Mouse (Mus musculus): Measurements from ENCODE around the gene H2al2a.
"Not testable (repeated sequence)": the region's sequence is repeated elsewhere in the genome, so short reads cannot be mapped to it uniquely, and the experiment has no call there.

The H2al2a gene

GRCm38 (mm10) chr2:18028140-18029021, 31.6 kb upstream of the H2al2a start:
- DNase-seq (ENCODE audit: low spot score), result peak; percentile 87

- peak; percentile 89 for DNase-seq (ENCODE audit: low spot score)
Measured at GRCm38 (mm10) chr2:18027448-18028139, 30.8 kb upstream of the H2al2a start.

- DNase-seq (ENCODE audit: low spot score), result peak; percentile 48
Measured at GRCm38 (mm10) chr2:18026116-18026947, 29.6 kb upstream of the H2al2a start.

DNA sequence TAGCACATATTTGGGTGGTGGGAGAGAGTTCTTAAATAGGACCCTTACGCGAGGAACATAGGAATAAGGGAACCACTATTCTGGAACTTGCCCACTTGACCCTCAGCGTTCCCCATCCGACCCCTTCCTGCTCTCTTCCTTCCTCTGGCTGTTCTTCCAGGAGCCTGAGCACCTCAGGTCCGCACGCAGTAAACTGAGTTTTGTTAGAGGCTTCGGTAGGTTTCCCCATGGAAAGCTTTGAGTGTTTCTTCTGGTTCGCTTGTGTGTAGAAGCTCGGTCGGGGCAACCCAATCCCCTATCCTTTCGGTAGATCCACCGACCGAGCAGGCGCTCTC, 29.0 kb upstream of the H2al2a start:
- DNase-seq (ENCODE audit: low spot score), result no peak

DNA sequence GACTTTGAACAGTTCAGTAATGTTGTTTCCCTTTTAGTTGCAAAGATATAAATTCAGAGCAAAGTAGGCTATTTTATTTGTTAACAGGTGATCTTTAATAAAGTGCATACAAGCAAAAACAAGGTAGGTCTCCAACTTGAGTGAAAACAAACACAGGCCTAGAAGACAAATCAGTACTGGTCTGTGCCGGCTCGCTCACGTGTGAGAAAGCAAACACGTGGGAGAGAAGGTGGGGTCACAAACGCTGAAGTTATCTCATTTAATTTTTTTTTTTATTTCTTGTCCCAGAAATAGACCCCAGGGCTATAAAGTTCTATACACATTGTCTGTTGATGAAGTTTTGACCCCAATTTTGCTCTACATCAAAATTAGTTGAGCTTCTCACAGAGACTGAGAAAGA, 28.4 kb upstream of the H2al2a start:
- no peak for DNase-seq (ENCODE audit: low spot score)

GRCm38 (mm10) chr2:18022886-18023285, 26.1 kb upstream of the H2al2a start:
- no peak for DNase-seq (ENCODE audit: low spot score)

DNA sequence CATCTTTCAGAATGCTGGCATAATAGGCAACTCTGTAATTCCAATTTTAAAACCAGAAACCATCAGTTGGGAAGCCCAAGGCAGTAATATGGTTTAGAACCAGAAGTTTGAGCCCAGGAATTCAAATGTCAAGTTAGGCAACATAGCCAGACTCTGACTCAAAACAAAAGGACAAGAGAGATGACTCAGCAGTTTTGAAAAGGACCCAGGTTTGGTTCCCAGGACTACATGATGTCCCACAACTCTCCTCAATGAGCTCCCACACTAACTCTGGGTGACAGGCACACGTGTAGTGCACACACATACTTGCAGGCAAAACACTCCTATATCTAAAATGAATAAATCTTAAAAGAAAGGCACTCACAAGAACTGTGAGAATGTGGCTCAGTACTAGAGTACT, 22.4 kb upstream of the H2al2a start:
- DNase-seq (ENCODE audit: low spot score), result no peak

DNA sequence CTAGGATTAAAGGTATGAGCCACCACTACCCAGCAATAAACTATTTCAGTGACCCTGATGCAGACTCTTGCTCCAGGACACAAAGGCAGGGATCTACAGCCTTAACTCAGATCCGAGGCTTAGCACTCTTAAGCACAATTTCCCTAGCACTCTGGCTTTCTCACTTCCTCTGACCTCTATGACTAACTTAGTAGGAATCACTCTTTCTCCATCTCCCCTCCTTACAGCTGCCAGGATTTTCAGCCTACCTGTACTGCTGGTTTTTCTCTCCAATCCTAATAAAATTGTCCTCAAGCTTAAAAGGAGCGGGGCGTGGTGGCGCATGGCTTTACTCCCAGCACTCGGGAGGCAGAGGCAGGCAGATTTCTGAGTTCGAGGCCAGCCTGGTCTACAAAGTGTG, 20.6 kb upstream of the H2al2a start:
- no peak for DNase-seq (ENCODE audit: low spot score)

DNA sequence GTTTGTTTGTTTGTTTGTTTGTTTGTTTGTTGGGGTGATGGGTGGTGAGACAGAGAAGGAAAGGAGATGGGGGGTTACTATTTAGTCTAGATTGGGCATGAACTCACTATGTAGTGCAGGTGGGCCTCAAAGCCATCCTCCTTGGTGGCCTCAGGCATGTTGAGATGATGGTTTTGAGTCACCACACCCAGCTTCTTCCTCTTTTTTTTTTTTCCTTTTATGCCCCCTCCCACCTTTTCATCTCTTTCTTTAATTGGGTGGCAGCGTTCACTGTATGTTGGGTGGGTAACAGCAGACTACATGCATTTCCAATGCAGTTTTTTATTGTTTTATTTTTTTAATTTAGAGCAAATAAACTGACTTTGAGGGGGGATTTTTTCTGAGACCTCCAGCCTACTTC, 19.9 kb upstream of the H2al2a start:
- no peak for DNase-seq (ENCODE audit: low spot score)

- no peak for DNase-seq (ENCODE audit: low spot score)
Measured at GRCm38 (mm10) chr2:18015581-18015980, 18.8 kb upstream of the H2al2a start.

GRCm38 (mm10) chr2:18012866-18013265, 16.1 kb upstream of the H2al2a start:
- no peak for DNase-seq (ENCODE audit: low spot score)

- no peak for DNase-seq (ENCODE audit: low spot score)
Measured at GRCm38 (mm10) chr2:18011226-18011625, 14.5 kb upstream of the H2al2a start.

- DNase-seq (ENCODE audit: low spot score), result no peak
Measured at GRCm38 (mm10) chr2:18005137-18005536, 8.4 kb upstream of the H2al2a start.

DNA sequence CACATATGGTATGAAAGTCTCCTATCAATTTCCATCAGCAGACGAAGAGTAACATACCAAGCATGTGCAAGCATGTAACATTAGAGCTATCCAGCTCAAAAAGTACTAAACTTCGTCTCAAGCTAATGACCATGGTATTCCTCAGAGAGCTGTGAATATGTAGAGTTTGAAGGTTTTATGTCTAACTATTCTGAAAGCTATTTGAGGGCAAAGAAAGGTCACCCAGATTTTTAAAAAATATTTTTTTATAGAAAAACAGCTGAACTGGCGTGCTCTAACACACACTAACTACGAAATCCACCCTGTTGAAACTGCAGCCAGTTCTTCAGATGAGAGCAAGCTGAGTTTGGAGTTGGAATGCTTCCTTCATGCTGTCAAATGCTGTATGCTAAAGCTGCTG, 7.5 kb upstream of the H2al2a start:
- DNase-seq (ENCODE audit: low spot score), result no peak

DNA sequence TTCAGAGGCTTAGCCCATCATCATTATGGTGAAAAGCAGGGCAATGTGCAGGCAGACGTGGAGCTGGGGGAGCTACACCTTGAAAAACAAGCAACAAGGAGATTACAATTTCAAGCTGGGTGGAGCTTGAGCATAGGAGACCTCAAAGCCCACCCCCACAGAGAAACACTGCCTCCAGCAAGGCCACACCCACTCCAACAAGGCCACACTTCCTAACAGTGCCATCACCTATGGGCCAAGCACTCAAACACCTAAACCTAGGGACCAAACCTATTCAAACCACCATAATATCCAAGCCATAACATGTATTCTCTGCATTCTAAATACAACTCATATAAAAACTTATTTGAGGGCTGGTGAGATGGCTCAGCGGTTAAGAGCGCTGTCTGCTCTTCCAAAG, 5.5 kb upstream of the H2al2a start:
- no peak for DNase-seq (ENCODE audit: low spot score)

- no peak for DNase-seq (ENCODE audit: low spot score)
Measured at GRCm38 (mm10) chr2:17989562-17989961, 7.2 kb downstream of the H2al2a start.

DNA sequence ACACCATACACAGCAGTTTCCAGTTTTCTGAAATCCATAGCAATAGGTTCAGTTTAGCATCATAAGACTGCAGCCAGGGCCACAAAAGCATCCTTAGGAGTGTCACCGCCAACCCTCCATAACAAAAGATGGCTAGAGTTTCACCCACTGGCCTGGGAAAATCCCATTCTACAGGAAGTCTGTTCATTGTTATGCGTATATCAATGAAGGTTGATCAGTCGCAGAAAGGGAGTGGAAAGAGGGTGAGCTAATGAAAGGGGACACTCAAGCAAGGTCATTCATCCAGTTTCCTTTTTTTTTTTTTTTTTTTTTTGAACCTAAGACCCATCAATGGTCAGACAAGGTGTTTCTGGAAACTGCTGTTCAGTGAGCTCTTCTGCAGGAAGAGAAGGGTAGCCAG, 7.6 kb downstream of the H2al2a start:
- no peak for DNase-seq (ENCODE audit: low spot score)

DNA sequence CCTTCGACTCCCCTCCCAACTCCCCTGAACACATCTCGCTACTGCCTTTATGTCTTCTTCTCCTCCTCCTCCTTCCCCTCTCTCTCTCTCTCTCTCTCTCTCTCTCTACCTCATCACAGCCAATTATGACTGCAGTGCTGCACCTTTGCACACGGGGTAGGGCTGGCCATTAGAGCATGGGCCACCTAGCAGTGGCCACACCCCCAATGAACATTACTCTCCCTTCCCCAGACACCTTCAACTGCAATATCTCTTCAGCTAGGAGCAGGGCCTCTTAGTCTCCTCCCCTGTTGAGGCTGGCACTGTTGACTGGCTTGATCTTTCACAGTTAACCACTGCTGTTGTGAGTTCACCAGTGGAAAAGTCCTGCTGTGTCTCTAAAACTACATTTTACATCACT, 10.1 kb downstream of the H2al2a start:
- no peak for DNase-seq (ENCODE audit: low spot score)

DNA sequence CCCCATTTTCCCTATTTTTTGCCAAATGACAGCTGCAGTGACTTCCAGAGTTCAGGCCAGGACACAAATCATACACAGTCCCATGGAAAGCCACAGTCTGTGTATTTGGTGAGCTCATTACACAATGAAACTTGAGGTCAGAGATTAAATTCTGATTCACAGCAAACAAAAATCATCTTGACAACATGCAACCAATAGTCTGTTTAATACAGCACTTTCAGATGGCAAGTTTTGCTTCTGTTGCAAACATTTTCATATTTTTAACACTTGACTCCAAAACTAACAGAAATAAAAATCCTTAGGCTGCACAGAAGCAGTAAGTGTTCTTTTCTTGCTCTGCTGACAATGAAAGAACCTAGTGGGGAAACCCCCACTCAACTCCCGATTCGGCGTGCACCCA, 12.0 kb downstream of the H2al2a start:
- DNase-seq (ENCODE audit: low spot score), result no peak

- no peak for DNase-seq (ENCODE audit: low spot score)
Measured at GRCm38 (mm10) chr2:17982747-17983146, 14.0 kb downstream of the H2al2a start.

GRCm38 (mm10) chr2:17978706-17979105, 18.1 kb downstream of the H2al2a start:
- no peak for DNase-seq (ENCODE audit: low spot score)

DNA sequence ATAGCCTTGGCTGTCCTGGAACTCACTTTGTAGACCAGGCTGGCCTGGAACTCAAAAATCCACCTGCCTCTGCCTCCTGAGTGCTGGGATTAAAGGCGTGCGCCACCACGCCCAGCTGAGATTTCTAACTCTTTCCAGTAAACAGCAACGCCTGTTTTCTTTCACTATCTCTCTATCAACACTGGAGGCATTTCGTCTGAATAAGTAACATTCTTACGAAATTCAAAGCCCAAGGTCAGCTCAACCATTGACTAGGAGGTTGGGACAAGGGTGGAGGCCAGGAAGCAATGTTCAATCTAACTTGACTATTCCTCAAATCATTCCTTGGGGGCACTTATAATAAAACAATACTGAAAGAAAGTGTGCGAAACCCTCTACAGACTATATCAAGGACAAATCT, 18.5 kb downstream of the H2al2a start:
- DNase-seq (ENCODE audit: low spot score), result not testable (repeated sequence)

DNA sequence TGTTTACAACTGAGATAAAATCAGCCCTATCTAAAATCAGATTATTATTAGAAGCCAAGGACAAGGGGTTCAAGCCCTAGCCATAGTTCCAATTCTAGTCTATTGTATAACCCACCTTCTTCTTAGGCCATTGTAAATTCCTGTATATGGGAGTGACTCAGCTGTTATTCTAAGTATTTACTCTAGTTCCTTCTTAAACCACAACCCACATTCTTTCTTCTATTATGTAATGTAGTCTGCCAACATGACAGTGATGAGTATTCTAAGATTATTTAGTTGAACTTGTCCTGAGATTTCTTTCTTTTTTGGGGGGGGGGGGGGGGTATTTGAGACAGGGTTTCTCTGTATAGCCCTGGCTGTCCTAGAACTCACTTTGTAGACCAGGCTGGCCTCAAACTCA, 19.1 kb downstream of the H2al2a start:
- not testable (repeated sequence) for DNase-seq (ENCODE audit: low spot score)
